Mouse (Mus musculus) stomach, postnatal 0 days (tissue): Measurements from ENCODE around the gene Dido1.

ENCODE experiments used
- CTCF ChIP-seq: IDR thresholded peaks from 2 replicates; pipeline ENCODE4 v1.5.1; 2016; ENCODE audit warnings: antibody characterized with exemption, low read depth, mild to moderate bottlenecking, moderate library complexity
- EP300 ChIP-seq: optimal IDR thresholded peaks from 2 replicates; pipeline ENCODE3; 2016; ENCODE audit warnings: antibody characterized with exemption

- TF ChIP-seq CTCF (no peak), EP300 (no peak)
Observed at GRCm38 (mm10) chr2:180746569-180747192, 36.9 kb upstream of the Dido1 start.
